Mouse (Mus musculus) splenic B cell, adult 2 months (primary cell): ENCODE measurements at regions not wholly inside any gene's neighbourhood (a gene's known extent, or its start where the extent isn't known, plus 50 kb on each side); places are given as distances from the start of the nearest gene placed in this dataset.
A peak's percentile ranks its signal among the peaks of the same experiment; 100 is the strongest.

Experiments used
- DNase-seq: peaks from one replicate; pipeline ENCODE4 v3.0.0-alpha.2; 2011; ENCODE audit warnings: low read depth, low spot score
- H3K27me3 ChIP-seq: 2 replicates; pipeline ENCODE4 v1.6.1; 2012; ENCODE audit warnings: mild to moderate bottlenecking, low read length, moderate library complexity, mixed read lengths; ENCODE audit not compliant: control insufficient read depth, poor library complexity, insufficient read depth, severe bottlenecking
- H3K36me3 ChIP-seq: 2 replicates; pipeline ENCODE4 v1.6.1; 2012; ENCODE audit warnings: mild to moderate bottlenecking, low read length, moderate library complexity, mixed read lengths; ENCODE audit not compliant: control insufficient read depth, poor library complexity, insufficient read depth, severe bottlenecking

DNA sequence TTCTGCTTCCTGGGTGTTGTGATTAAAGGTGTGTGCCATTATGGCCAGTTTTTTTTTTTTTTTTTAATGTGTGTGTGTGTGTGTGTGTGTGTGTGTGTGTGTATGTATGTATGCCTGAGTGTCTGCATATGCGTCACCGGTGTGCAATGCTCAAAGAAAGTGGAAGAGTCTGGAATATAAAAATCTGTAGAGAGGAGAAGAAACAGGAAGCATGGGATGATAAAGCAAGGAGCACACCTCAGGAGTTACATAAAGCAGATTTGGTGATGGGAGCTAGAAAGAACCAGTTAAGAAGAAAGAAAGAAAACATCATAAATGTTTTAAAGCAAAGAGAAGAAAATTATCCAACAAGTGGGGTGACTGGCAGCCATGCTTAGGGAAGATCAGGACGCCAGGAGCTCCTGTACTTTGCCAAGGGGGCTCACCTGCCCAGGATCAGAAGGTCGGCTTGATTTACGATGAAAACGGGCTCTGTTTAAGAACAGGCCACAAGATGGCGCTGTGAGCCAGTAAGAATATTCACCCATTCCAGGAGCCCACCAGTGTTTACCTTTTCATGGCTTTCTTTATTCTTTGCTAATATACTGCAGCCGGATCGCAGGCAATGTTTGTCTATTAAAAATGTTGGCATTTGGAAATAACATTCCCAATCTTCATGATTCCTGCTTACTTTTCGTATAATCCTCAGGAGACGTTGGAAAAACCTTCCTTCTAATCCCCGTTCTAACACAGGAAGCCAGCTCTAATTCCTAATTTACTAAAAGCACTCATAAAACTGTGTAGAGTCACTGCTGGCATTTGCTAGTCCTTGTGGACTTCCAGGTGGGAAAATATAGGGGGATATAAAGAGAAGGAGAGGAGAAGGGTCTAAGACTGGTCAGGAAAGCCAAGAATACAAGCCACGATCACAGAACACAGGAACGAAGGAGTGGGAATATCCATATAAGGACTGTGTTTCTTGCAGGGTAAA is 77.7 kb upstream of the Tapt1 start:
- Histone ChIP-seq H3K27me3 (no peaks in the 10 kb centered on the region), H3K36me3 (no peaks in the 10 kb centered on the region)
- peak; percentile 46 for DNase-seq

DNA sequence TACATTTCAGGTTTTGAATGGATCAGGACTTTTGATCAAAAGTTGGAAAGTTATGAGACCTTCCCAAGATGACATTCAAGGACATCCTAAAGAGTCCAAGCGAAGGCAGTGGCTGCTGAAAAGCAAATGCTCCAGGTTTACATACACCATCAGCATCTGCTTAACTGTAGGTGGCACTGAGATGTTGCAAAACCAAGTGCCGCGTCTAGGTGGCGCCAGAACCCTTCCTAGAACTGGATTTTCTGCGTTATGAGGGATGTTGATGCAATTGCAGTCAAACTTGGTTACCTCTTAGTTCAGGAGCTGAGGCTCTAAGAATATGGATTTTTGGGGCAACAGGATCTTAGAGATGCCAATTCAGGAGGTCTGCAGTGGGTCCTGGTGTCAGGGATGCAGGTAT is 58.0 kb upstream of the Tapt1 start:
- Histone ChIP-seq H3K27me3 (no peaks in the 10 kb centered on the region), H3K36me3 (no peaks in the 10 kb centered on the region)
- DNase-seq: peak; percentile 66
